Mouse (Mus musculus): Measurements from ENCODE around the gene Rnf13. TPM values are rescaled to one million over a fixed set of nuclear protein-coding genes. Genes with fewer than 3 reads are reported as not detected.

Rnf13 gene
- polyA plus RNA-seq, 1 experiment from 2014 or later, result 83.0 TPM

- 2% methylated on average over 70 of the region's 104 CpGs for WGBS
- peak overlapping the region; percentile 81 for H3K4me3 ChIP-seq (replicated peaks)
Measured at GRCm38 (mm10) chr3:57846912-57847759, 111.3 kb downstream of the Rnf13 start.

GRCm38 (mm10) chr3:57847760-57848185 is 111.9 kb downstream of the Rnf13 start, which contains the start of gene Pfn2:
Gene Pfn2, minus strand, starts transcription at chr3:57848079.
- Histone ChIP-seq H3K36me3 (no peaks in the 10 kb centered on the region), H3K4me3 (replicated peaks) (peak within 1 kb of the TSS; percentile 81), H3K4me1 (0 out of 2 replicates have a peak, but pooled peaks cover 4% of the 10 kb centered on the region), H3K4me2 (peak within 1 kb of the TSS; percentile 85), H3K27me3 (replicated peaks) (no peaks in the 10 kb centered on the region), H3K9me3 (no peaks in the 10 kb centered on the region), H3K27ac (peak within 1 kb of the TSS; percentile 87), H3K9ac (peak within 1 kb of the TSS; percentile 69)
- whole genome bisulfite sequencing, result 1% methylated on average over 49 of the region's 52 CpGs
- peak; percentile 73 for ATAC-seq (ENCODE audit: insufficient read depth, low FRiP score, low read depth)

More at GRCm38 (mm10) chr3:57846912-57847759, 111.3 kb downstream of the Rnf13 start:
- H3K36me3 ChIP-seq, result peaks cover 3% of the 10 kb centered on the region; the same call in 1 of the 2 replicates
- H3K4me2 ChIP-seq, result peak overlapping the region; percentile 85
- peak; percentile 87 for ATAC-seq (ENCODE audit: insufficient read depth, low FRiP score, low read depth)
- H3K27me3 ChIP-seq (replicated peaks), result no peaks in the 10 kb centered on the region
- no peaks in the 10 kb centered on the region for H3K9me3 ChIP-seq
- H3K9ac ChIP-seq, result peak overlapping the region; percentile 69
- H3K4me1 ChIP-seq, result 0 out of 2 replicates have a peak, but pooled peaks cover 4% of the 10 kb centered on the region
- peak overlapping the region; percentile 87 for H3K27ac ChIP-seq

- H3K4me1 ChIP-seq, result no peaks in the 10 kb centered on the region
- 81% methylated on average over 3 of the region's 3 CpGs for WGBS
Measured at GRCm38 (mm10) chr3:57882945-57883344, 147.1 kb downstream of the Rnf13 start.

More at GRCm38 (mm10) chr3:57882945-57883344, 147.1 kb downstream of the Rnf13 start:
- H3K4me3 ChIP-seq (replicated peaks), result no peak overlapping the region
- no peak overlapping the region for H3K27ac ChIP-seq
- H3K36me3 ChIP-seq, result no peaks in the 10 kb centered on the region
- no peak overlapping the region for H3K4me2 ChIP-seq
- H3K27me3 ChIP-seq (replicated peaks), result no peaks in the 10 kb centered on the region
- H3K9me3 ChIP-seq, result no peaks in the 10 kb centered on the region
- ATAC-seq (ENCODE audit: insufficient read depth, low FRiP score, low read depth), result no peak
- H3K9ac ChIP-seq, result no peak overlapping the region

Other genes with a start within 250 kb of the Rnf13 start
- 16.9 and 18.9 TPM in 2 replicates for gene Wwtr1, start 160.2 kb upstream of the Rnf13 start, polyA plus RNA-seq (2015; fragmentation: Nextera tagmentation; extraction: Ambion mirVana)
- 66.4 and 85.6 TPM in 2 replicates for gene Commd2, start 84.3 kb upstream of the Rnf13 start, polyA plus RNA-seq (2015; fragmentation: Nextera tagmentation; extraction: Ambion mirVana)
- gene Ankub1, start 43.3 kb upstream of the Rnf13 start, polyA plus RNA-seq (2015; fragmentation: Nextera tagmentation; extraction: Ambion mirVana), result not detected in 2 replicates
- gene Pfn2, start 112.0 kb downstream of the Rnf13 start, polyA plus RNA-seq (2015; fragmentation: Nextera tagmentation; extraction: Ambion mirVana), result 77.5 and 82.7 TPM in 2 replicates

Measured in stomach, embryonic 15.5 days (tissue).